Mouse (Mus musculus) intestine, postnatal 0 days (tissue): ENCODE measurements at regions not wholly inside any gene's neighbourhood (a gene's known extent, or its start where the extent isn't known, plus 50 kb on each side); places are given as distances from the start of the nearest gene placed in this dataset.

Experiments
- ATAC-seq: fragments of 200-750 bp; cut with Nextera tagmentation; 2 replicates; pipeline ENCODE4 v1.8.0; 2017; ENCODE audit warnings: mild to moderate bottlenecking, moderate TSS enrichment, moderate library complexity
- H3K27ac ChIP-seq: fragments of 300-500 bp; sonication (generic); 2 replicates; pipeline ENCODE4 v1.5.1; 2014; ENCODE audit warnings: mild to moderate bottlenecking, low read depth, low read length, moderate library complexity
- H3K27me3 ChIP-seq: fragments of 300-500 bp; sonication (generic); replicated peaks from 2 replicates; pipeline ENCODE4 v1.6.1; 2014; ENCODE audit warnings: low read length, mixed read lengths; ENCODE audit not compliant: control insufficient read depth, insufficient read depth
- H3K36me3 ChIP-seq: fragments of 300-500 bp; sonication (generic); 2 replicates; pipeline ENCODE4 v1.6.1; 2014; ENCODE audit warnings: mild to moderate bottlenecking, moderate library complexity; ENCODE audit not compliant: control insufficient read depth, insufficient read depth
- H3K4me1 ChIP-seq: fragments of 300-500 bp; sonication (generic); replicated peaks from 2 replicates; pipeline ENCODE4 v1.6.1; 2014; ENCODE audit warnings: antibody characterized with exemption, low read length, mixed read lengths; ENCODE audit not compliant: control insufficient read depth, insufficient read depth
- H3K4me2 ChIP-seq: fragments of 300-500 bp; sonication (generic); replicated peaks from 2 replicates; pipeline ENCODE4 v1.6.1; 2014; ENCODE audit warnings: low read depth, mild to moderate bottlenecking, moderate library complexity
- H3K4me3 ChIP-seq: fragments of 300-500 bp; sonication (generic); 2 replicates; pipeline ENCODE4 v1.5.1; 2014; ENCODE audit warnings: low read depth, low read length
- H3K9ac ChIP-seq: fragments of 300-500 bp; sonication (generic); 2 replicates; pipeline ENCODE4 v1.6.1; 2014; ENCODE audit warnings: mild to moderate bottlenecking, low read depth, low read length
- H3K9me3 ChIP-seq: fragments of 300-500 bp; sonication (generic); 2 replicates; pipeline ENCODE4 v1.6.1; 2016; ENCODE audit warnings: mixed run types; ENCODE audit not compliant: control insufficient read depth
- CTCF ChIP-seq: sonication (generic); IDR thresholded peaks from 2 replicates; pipeline ENCODE4 v1.5.1; 2016; ENCODE audit warnings: low read depth, mild to moderate bottlenecking, control low read depth, antibody characterized with exemption, moderate library complexity
- WGBS: fragments of 180-500 bp; shearing (Covaris S2); extraction: QIAGEN DNeasy Blood & Tissue Kit; methylation state at CpG from one replicate; pipeline ENCODE4 v1.1.7; 2014; 5-methylcytosine and 5-hydroxymethylcytosine counted together

DNA sequence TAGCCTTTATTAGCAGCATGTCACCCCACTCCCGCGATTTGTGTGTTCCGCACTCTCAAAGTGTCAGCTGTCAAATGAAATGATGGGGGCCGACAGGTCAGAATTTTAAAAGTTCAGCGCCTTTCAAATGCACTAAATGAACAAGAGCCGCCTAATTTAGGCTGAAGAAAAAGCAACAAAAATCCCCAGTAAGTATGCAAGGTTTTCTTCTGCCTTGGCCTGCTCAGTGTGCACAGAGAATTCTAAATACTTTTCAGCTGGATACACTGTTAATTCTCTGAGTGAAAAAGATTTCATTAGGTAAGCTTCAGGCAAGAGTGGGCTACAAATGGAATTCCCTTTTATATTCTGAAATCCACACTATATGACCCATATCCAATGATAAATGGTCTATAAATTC, 125.9 kb upstream of the BC052040 start:
- no peaks in the 10 kb centered on the region for H3K27me3 ChIP-seq
- no peaks in the 10 kb centered on the region for H3K4me1 ChIP-seq
- 86% methylated on average over 6 of the region's 6 CpGs for WGBS
- no peak overlapping the region for H3K27ac ChIP-seq
- no peak overlapping the region for H3K4me2 ChIP-seq
- no peaks in the 10 kb centered on the region for H3K9me3 ChIP-seq
- no peak overlapping the region for H3K4me3 ChIP-seq
- H3K9ac ChIP-seq = no peak overlapping the region
- TF ChIP-seq CTCF = no peak
- H3K36me3 ChIP-seq = no peaks in the 10 kb centered on the region
- ATAC-seq = no peak

DNA sequence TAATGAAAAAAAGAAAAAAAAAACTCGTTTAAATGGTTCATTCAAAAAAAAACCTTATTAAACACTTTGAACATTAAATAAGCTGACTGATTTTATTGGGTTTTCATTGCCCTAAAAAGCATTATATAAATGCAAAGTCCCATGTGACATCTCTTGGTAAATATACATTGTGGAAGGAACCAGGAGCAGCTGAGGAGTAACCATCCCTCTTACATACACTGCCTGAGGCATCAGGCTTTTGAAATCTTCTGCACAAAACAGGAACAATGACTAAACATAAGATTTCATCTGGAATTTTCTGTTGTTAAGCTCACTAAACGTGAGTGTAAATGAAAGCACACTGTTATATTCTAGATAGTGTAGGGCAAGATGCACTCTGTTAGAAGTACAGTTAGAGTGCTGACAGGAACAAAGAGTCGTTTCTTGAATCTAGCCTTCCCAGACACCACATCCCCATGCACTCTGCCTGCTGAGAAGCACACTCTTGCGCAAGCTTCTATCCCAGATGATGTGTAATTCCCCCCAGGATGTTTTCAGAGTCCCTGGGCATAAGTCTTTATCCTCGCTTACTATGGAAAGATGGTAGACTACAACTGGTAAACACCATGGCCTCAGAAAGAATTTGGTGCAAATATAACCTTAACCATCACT, 125.0 kb upstream of the BC052040 start:
- Histone ChIP-seq H3K9me3 (no peaks in the 10 kb centered on the region), H3K9ac (no peak overlapping the region), H3K4me1 (no peaks in the 10 kb centered on the region), H3K36me3 (no peaks in the 10 kb centered on the region), H3K4me3 (no peak overlapping the region), H3K27me3 (no peaks in the 10 kb centered on the region), H3K4me2 (no peak overlapping the region), H3K27ac (no peak overlapping the region)
- no peak for TF ChIP-seq CTCF
- 78% methylated on average over 5 of the region's 5 CpGs for WGBS
- ATAC-seq = no peak

DNA sequence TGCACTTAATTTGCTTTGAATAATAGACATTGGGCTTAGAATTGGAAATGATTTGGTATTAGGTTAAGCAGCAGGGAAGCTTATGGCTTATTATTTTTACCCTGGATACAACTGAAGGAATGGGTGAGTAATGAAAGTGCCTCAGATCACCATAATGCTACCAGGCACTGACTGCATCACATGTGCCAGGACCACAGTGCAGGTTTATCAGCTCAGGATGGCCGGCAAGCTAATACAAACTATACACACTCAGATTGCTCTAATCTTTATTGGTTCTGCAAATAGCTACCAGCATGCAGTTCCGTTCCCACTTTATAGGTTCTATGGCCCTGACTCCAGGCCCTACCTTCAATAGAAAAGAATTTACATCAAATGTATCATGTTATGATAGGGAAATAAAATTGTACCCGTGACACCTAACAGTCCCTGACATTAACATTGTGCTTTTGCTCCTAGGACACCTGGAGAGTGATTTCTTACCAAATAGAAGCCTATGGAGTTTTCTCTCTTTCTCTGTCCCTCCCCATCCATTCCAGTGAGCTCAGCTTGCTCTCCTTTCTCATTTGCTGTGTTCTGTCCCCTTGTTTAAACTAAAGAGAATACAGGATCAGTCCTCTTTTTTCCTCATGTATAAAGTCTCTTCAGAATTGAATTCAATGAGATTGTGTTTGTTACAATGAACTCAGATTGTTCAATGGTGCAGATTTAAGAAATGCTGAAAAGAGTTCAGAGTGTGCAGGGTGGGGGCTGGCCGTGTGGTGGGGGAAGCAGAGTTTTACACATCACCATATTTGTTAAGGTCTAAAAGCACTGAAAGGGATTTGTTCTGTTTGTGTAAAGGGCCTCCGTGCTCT, 121.3 kb upstream of the BC052040 start:
- TF ChIP-seq CTCF = no peak
- 47% methylated on average over 5 of the region's 5 CpGs for WGBS
- Histone ChIP-seq H3K36me3 (no peaks in the 10 kb centered on the region), H3K27me3 (no peaks in the 10 kb centered on the region), H3K9me3 (no peaks in the 10 kb centered on the region), H3K4me2 (no peak overlapping the region), H3K4me3 (no peak overlapping the region), H3K9ac (no peak overlapping the region), H3K4me1 (no peaks in the 10 kb centered on the region), H3K27ac (no peak overlapping the region)
- ATAC-seq = 0 out of 2 replicates have a peak, but pooled peaks have one; percentile 31

DNA sequence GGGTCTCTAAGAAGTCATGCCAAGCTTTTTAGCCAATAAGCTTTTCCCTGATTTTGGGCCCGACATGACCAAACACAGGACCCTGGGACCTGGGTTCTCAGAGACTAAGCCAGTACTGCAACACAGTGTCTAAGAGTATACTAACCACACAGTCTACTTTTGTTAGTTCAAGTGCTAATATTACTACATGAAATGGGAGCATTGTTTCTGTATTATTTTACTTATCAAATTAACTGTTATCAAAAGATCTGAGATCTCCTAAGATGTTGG, 120.7 kb upstream of the BC052040 start:
- no peaks in the 10 kb centered on the region for H3K36me3 ChIP-seq
- no peak overlapping the region for H3K4me3 ChIP-seq
- no peaks in the 10 kb centered on the region for H3K27me3 ChIP-seq
- H3K4me1 ChIP-seq = no peaks in the 10 kb centered on the region
- H3K4me2 ChIP-seq = no peak overlapping the region
- TF ChIP-seq CTCF = no peak
- no peak for ATAC-seq
- 61% methylated on average over 1 of the region's 1 CpGs for WGBS
- no peak overlapping the region for H3K9ac ChIP-seq
- no peak overlapping the region for H3K27ac ChIP-seq
- H3K9me3 ChIP-seq = no peaks in the 10 kb centered on the region

DNA sequence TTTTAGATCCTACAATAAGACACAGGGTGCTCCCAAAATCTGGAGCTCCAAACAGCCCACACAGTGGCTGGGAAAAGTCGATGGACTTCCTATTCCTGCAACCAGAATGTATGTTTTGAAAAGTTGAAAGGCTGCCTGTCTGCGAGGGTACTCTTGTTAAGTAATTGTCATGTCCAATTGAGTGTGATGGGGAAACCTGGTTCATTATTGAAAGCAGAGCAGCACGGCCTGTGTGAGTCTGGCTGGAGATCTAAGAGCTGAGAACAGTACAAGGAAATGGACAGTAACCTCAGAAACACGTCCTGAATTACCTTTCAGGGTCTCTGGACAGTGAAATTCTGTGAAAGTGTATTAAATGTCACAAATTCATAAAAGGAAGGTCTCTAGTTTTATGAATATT, 115.3 kb upstream of the BC052040 start:
- TF ChIP-seq CTCF = no peak
- no peak overlapping the region for H3K9ac ChIP-seq
- no peak overlapping the region for H3K27ac ChIP-seq
- no peaks in the 10 kb centered on the region for H3K36me3 ChIP-seq
- no peaks in the 10 kb centered on the region for H3K27me3 ChIP-seq
- H3K9me3 ChIP-seq = no peaks in the 10 kb centered on the region
- 70% methylated on average over 4 of the region's 4 CpGs for WGBS
- H3K4me2 ChIP-seq = no peak overlapping the region
- no peak for ATAC-seq
- H3K4me3 ChIP-seq = no peak overlapping the region
- H3K4me1 ChIP-seq = no peaks in the 10 kb centered on the region

DNA sequence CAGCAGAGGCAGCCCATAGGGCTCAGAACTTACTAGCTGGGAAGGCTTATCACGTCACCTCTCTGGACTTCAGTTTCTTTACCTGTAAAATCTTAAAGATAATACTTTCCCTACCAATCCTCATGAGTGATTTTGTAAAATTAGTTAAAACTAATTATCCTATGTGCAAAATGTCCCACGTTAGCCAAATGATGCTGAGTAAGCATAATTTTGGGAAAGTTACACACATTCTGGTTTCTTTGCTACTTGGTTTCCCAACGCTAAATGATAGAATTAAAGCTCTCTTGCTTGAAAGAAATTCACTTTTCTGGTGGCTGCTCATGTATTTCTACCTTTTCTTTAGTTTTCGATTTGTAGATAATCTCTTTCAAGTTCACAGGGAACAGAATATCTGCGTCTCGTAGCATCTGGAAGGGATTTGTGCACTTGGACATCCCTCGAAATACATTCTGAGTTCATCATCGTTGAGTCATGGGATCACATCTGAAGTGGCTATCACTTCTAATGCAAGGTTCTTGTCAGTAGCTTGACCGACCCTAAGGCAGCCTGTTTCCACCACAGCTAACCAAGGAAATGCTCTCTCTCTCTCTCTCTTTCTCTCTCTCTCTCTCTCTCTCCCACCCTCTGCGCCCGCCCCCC, 114.3 kb upstream of the BC052040 start:
- Histone ChIP-seq H3K27ac (no peak overlapping the region), H3K36me3 (no peaks in the 10 kb centered on the region), H3K4me2 (no peak overlapping the region), H3K9ac (no peak overlapping the region), H3K27me3 (no peaks in the 10 kb centered on the region), H3K4me1 (no peaks in the 10 kb centered on the region), H3K9me3 (no peaks in the 10 kb centered on the region), H3K4me3 (no peak overlapping the region)
- 80% methylated on average over 11 of the region's 11 CpGs for WGBS
- ATAC-seq = no peak
- no peak for TF ChIP-seq CTCF
